Mouse (Mus musculus) liver, adult 2 months (tissue): ENCODE data around the gene Lmln.

Experiments used
- CTCF ChIP-seq: fragments of 200-500 bp; IDR thresholded peaks from 2 replicates; pipeline ENCODE4 v1.5.1; 2011; ENCODE audit warnings: low read depth, low read length, control low read depth
- POLR2A ChIP-seq: fragments of 200-500 bp; IDR thresholded peaks from 2 replicates; pipeline ENCODE4 v1.6.1; 2011; ENCODE audit warnings: low read length, control low read depth; ENCODE audit not compliant: insufficient read depth; ENCODE audit errors: extremely low read depth

DNA sequence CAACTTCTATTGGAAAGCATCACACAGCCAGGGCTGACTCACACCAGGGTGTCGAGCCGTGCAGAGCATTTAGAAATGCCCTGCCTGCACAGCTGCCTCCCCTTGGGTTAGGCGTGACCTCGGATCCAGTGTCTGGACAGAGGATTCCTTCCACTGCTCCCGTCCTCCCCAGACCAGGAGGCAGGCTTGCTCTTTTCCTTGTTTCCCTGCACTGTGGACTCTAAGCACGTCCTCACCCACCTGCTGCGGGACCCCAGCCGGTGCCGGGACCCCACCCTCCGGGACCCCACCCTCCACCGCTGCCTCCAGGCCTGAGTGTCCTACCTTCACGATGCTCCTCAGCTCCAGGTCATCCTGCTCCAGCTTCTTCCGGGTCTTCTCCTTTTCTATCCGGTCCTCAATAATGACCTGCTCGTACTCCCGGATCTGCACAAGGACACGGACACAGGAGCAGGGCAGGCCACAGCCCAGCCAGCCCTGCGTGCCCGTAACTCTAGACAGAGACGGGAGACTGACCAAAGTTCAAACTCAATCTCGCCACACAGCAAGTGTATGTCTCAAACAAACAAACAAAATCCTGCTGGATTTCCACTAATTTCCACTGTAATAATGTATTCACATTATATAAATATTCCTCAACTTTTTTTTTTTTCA, 43.1 kb upstream of the Lmln start:
- TF ChIP-seq CTCF (no peak), POLR2A (no peak)
